Mouse (Mus musculus) liver, embryonic 14.5 days (tissue): ENCODE measurements around the gene Plagl1. TPM values are rescaled to one million over a fixed set of nuclear protein-coding genes. Genes with fewer than 3 reads are reported as not detected.

Experiments used
- ATAC-seq: fragments of 200-750 bp; cut with Nextera tagmentation; 2 replicates; pipeline ENCODE4 v1.8.0; 2017; ENCODE audit warnings: moderate number of reproducible peaks, mild to moderate bottlenecking, moderate library complexity; ENCODE audit not compliant: insufficient read depth
- DNase-seq, 3 experiments: peaks; one replicate each; pipeline ENCODE4 v3.0.0-alpha.2; 2012 to 2013; ENCODE audit warnings: low read depth in 3 of 3, low spot score in 3 of 3
- H3K27ac ChIP-seq: fragments of 300-500 bp; sonication (generic); 2 replicates; pipeline ENCODE4 v1.5.1; 2014; ENCODE audit warnings: moderate library complexity, mild to moderate bottlenecking, control low read depth, inconsistent platforms
- H3K27me3 ChIP-seq: fragments of 300-500 bp; sonication (generic); 2 replicates; pipeline ENCODE4 v1.6.1; 2014; ENCODE audit warnings: mild to moderate bottlenecking, low read length, moderate library complexity; ENCODE audit not compliant: control insufficient read depth, insufficient read depth
- H3K36me3 ChIP-seq: fragments of 300-500 bp; sonication (generic); replicated peaks from 2 replicates; pipeline ENCODE4 v1.6.1; 2014; ENCODE audit warnings: low read depth; ENCODE audit not compliant: control insufficient read depth, insufficient read depth
- H3K4me1 ChIP-seq, 2 experiments: fragments of 200-500 bp in 1 of 2; fragments of 300-500 bp in 1 of 2; sonication (generic) in 1 of 2; replicated peaks; 2 replicates each; pipeline ENCODE4 v1.6.1; 2012 to 2014; ENCODE audit warnings: antibody characterized with exemption in 1 of 2, inconsistent platforms in 1 of 2, low read length in 1 of 2; ENCODE audit not compliant: control insufficient read depth in 2 of 2, insufficient read depth in 2 of 2
- H3K4me2 ChIP-seq: fragments of 300-500 bp; sonication (generic); 2 replicates; pipeline ENCODE4 v1.6.1; 2014; ENCODE audit warnings: low read depth, mild to moderate bottlenecking, control low read depth, moderate library complexity
- H3K4me3 ChIP-seq, 2 experiments: fragments of 200-500 bp in 1 of 2; fragments of 300-500 bp in 1 of 2; sonication (generic) in 1 of 2; 2 replicates each; pipeline ENCODE4 v1.5.1; 2012 to 2014; ENCODE audit warnings: low read depth in 2 of 2, low read length in 2 of 2, mild to moderate bottlenecking in 2 of 2, control low read depth in 1 of 2, inconsistent platforms in 1 of 2, moderate library complexity in 1 of 2; ENCODE audit not compliant: insufficient read depth in 1 of 2
- H3K9ac ChIP-seq: fragments of 300-500 bp; sonication (generic); replicated peaks from 2 replicates; pipeline ENCODE4 v1.6.1; 2014; ENCODE audit warnings: mild to moderate bottlenecking, control low read depth, moderate library complexity
- H3K9me3 ChIP-seq: fragments of 300-500 bp; sonication (generic); 2 replicates; pipeline ENCODE4 v1.6.1; 2016; ENCODE audit warnings: low read length, mixed read lengths; ENCODE audit not compliant: control insufficient read depth
- CTCF ChIP-seq: IDR thresholded peaks from 2 replicates; pipeline ENCODE4 v1.5.1; 2016; ENCODE audit warnings: antibody characterized with exemption, low read depth, control low read depth
- EP300 ChIP-seq: IDR thresholded peaks from 2 replicates; pipeline ENCODE4 v1.6.1; 2016; ENCODE audit warnings: antibody characterized with exemption, low read depth
- WGBS: fragments of 180-500 bp; shearing (Covaris S2); extraction: QIAGEN DNeasy Blood & Tissue Kit; methylation state at CpG from one replicate; pipeline ENCODE4 v1.1.7; 2014; ENCODE audit not compliant: insufficient replicate concordance; 5-methylcytosine and 5-hydroxymethylcytosine counted together
- polyA plus RNA-seq, 2 experiments: library from polyadenylated mRNA; depleted of rRNA in 1 of 2; stranded (reverse) in 1 of 2; unstranded in 1 of 2; fragments of >200 nt; fragmentation: Nextera tagmentation in 1 of 2; extraction: Ambion mirVana in 1 of 2; gene quantifications; 2 replicates each; pipeline versions ENCODE4 v1.2.1 to v1.2.3; 2012 to 2014

Gene Plagl1
- polyA plus RNA-seq, 2 experiments = 26.3 to 41.0 TPM

DNA sequence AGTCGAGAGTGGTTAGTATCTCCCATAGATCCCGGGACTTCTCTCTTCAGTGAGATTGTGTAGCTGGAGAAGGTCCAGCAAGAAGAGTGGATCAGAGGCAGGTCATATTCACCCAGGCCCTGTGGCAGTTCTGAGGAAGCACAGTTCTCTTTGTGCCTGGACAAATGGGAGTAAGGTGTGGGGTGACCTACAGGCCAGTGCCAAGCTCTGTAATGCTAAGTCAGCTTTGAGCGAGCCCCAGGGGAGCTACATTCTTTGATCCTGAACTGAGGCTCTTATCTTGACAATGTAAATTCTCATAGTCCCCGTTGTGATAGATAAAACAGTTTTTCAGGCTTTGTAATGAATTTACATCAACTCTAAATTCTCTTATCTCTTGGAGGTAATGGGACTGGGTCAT is 42.1 kb downstream of the Plagl1 start:
- Histone ChIP-seq H3K4me1 (no peaks in the 10 kb centered on the region), H3K4me2 (no peak overlapping the region), H3K27me3 (no peaks in the 10 kb centered on the region), H3K9ac (no peak overlapping the region), H3K9me3 (no peaks in the 10 kb centered on the region), H3K36me3 (no peaks in the 10 kb centered on the region), H3K4me3 (no peak overlapping the region), H3K27ac (no peak overlapping the region)
- no peak for ATAC-seq
- WGBS = 48% methylated on average over 4 of the region's 4 CpGs
- no peak for DNase-seq
- no peak for TF ChIP-seq EP300
- no peak for TF ChIP-seq CTCF

DNA sequence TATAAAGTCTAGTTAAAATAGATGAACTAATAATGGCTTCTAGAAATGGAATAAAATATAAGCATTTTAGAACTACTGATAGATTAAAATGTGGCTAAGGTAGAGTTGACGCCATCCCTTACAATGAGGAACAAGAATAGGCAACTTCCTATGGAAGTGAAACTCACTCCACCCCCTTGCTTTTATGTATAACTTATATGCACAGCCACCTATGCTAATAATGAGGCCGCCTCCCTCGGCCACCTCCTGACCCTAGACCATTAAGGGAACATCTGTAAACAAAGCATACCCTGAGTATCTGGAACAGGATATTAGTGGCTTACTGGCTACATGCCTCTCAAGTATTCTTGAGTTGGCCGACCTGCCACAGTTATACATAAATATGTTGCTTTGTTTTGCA is 43.5 kb downstream of the Plagl1 start:
- no peak overlapping the region for H3K4me3 ChIP-seq
- H3K27ac ChIP-seq = no peak overlapping the region
- no peaks in the 10 kb centered on the region for H3K36me3 ChIP-seq
- H3K9ac ChIP-seq = no peak overlapping the region
- H3K27me3 ChIP-seq = no peaks in the 10 kb centered on the region
- ATAC-seq (no peak), DNase-seq (no peak)
- H3K9me3 ChIP-seq = no peaks in the 10 kb centered on the region
- H3K4me1 ChIP-seq = no peaks in the 10 kb centered on the region
- WGBS = 47% methylated on average over 4 of the region's 4 CpGs
- TF ChIP-seq EP300 (no peak), CTCF (no peak)
- no peak overlapping the region for H3K4me2 ChIP-seq

DNA sequence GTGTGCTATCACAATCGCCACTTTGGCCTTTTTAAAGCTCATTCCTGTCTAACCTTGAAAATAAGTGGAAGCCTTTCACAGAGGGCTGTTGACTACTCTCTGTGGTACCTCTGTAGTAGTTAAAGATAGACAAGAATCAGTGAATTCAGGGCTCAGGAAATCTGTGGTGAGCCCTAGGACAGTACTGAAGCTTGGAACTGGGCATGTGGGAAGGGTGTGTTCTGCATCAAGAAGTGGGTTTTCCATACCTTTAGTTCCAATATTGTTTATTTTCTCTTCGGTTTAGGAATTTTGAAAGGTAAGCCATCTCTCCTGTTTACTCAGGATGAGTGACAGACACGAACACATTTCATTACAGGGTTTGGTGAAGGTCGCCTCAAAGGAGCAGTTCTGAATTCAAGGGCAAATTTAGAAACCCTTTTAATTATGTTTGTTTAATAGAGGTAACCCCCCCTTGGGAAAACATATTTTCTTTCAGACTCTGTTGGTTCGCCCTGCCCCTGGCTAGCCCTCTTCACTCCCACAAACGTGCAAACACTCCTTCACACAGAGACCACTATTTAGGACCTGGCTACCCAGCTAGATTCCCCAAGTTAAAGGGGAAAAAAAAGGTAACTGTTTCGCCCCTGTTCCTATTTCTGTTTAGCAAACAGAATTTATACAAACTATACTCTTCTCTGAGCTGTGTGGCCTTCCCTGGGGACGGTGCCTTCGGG is 46.8 kb downstream of the Plagl1 start:
- Histone ChIP-seq H3K4me3 (no peak overlapping the region), H3K36me3 (no peaks in the 10 kb centered on the region), H3K27me3 (no peaks in the 10 kb centered on the region), H3K4me2 (no peak overlapping the region), H3K9me3 (no peaks in the 10 kb centered on the region), H3K27ac (no peak overlapping the region), H3K9ac (no peak overlapping the region), H3K4me1 (no peaks in the 10 kb centered on the region)
- ATAC-seq (no peak), DNase-seq (no peak)
- TF ChIP-seq EP300 (no peak), CTCF (no peak)
- WGBS = 60% methylated on average over 9 of the region's 9 CpGs

DNA sequence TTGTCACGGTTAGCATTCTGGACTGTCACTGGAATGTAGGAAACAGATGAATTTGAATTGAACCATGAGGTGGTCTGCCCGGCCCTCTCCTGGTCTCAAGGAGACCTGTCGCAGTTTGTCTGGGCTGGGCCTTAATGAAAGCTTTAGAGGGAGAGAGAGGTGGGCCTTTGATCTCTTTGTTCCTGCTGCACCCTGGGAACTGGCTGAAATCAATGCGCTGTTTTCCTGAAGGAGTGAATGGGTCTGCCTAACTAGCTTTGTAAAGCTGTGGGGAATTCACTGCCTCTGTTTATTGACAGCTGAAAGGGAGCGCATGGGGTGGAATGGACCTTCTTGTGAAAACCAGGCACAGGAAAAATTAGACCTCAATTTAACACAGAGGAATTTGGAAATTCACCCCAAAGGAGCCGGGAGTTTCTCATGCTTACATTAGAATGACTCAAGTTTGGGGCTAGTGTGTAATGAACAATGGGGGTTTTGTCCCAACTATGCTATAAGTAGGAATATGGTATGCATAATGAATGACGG is 47.8 kb downstream of the Plagl1 start:
- Histone ChIP-seq H3K36me3 (no peaks in the 10 kb centered on the region), H3K27ac (no peak overlapping the region), H3K27me3 (no peaks in the 10 kb centered on the region), H3K9ac (no peak overlapping the region), H3K4me1 (no peaks in the 10 kb centered on the region), H3K4me3 (no peak overlapping the region), H3K4me2 (no peak overlapping the region), H3K9me3 (no peaks in the 10 kb centered on the region)
- ATAC-seq (no peak), DNase-seq (no peak)
- WGBS = 60% methylated on average over 7 of the region's 7 CpGs
- TF ChIP-seq EP300 (no peak), CTCF (no peak)

DNA sequence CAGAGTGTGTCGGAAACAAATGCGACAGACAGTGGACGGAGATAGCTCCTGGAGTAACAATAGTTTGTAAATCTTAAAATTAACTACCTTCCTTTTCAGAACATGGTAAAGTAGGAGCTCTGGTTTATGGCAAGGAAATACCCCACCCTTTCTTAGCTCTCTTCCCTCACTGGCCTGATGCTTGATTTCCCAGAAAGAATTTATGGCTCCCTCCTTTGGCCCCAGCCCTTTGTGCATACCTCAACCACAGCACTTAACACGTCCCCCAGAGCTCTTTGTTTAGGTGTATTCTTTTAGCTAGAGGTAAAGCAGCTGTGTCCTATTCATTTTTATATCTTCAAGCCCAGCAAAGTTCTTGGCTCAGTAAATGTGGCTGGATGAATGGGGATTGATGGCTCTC is 48.5 kb downstream of the Plagl1 start:
- Histone ChIP-seq H3K27me3 (no peaks in the 10 kb centered on the region), H3K27ac (no peak overlapping the region), H3K4me3 (no peak overlapping the region), H3K36me3 (no peaks in the 10 kb centered on the region), H3K4me1 (no peaks in the 10 kb centered on the region), H3K9me3 (no peaks in the 10 kb centered on the region), H3K9ac (no peak overlapping the region), H3K4me2 (no peak overlapping the region)
- ATAC-seq = no peak
- 58% methylated on average over 4 of the region's 4 CpGs for WGBS
- no peak for DNase-seq
- TF ChIP-seq EP300 (no peak), CTCF (no peak)
